Mouse (Mus musculus): ENCODE measurements at regions not wholly inside any gene's neighbourhood (a gene's known extent, or its start where the extent isn't known, plus 50 kb on each side); places are given as distances from the start of the nearest gene placed in this dataset.

- Histone ChIP-seq H3K9ac (no peak overlapping the region), H3K4me3 (no peak overlapping the region), H3K36me3 (no peaks in the 10 kb centered on the region), H3K9me3 (no peaks in the 10 kb centered on the region), H3K4me2 (no peak overlapping the region), H3K4me1 (peaks cover 56% of the 10 kb centered on the region), H3K27me3 (no peaks in the 10 kb centered on the region), H3K27ac (no peak overlapping the region)
- ATAC-seq (ENCODE audit: insufficient number of reproducible peaks, insufficient read depth, low FRiP score, low TSS enrichment, low read depth) = no peak
- WGBS = 51% methylated on average over 13 of the region's 13 CpGs
Observed at GRCm38 (mm10) chr5:53381492-53382199, 84.3 kb upstream of the Rbpj start.

GRCm38 (mm10) chr5:53384026-53384425 is 81.9 kb upstream of the Rbpj start:
- 91% methylated on average over 7 of the region's 7 CpGs for WGBS
- H3K36me3 ChIP-seq = no peaks in the 10 kb centered on the region
- H3K4me3 ChIP-seq = no peak overlapping the region
- H3K4me2 ChIP-seq = no peak overlapping the region
- no peak overlapping the region for H3K9ac ChIP-seq
- H3K27ac ChIP-seq = no peak overlapping the region
- peaks cover 32% of the 10 kb centered on the region for H3K4me1 ChIP-seq
- no peak for ATAC-seq (ENCODE audit: insufficient number of reproducible peaks, insufficient read depth, low FRiP score, low TSS enrichment, low read depth)
- no peaks in the 10 kb centered on the region for H3K27me3 ChIP-seq
- H3K9me3 ChIP-seq = no peaks in the 10 kb centered on the region

- Histone ChIP-seq H3K27ac (no peak overlapping the region), H3K4me1 (peaks cover 16% of the 10 kb centered on the region), H3K36me3 (no peaks in the 10 kb centered on the region), H3K4me3 (no peak overlapping the region), H3K27me3 (no peaks in the 10 kb centered on the region), H3K4me2 (no peak overlapping the region), H3K9ac (no peak overlapping the region), H3K9me3 (no peaks in the 10 kb centered on the region)
- WGBS = 89% methylated on average over 3 of the region's 3 CpGs
- no peak for ATAC-seq (ENCODE audit: insufficient number of reproducible peaks, insufficient read depth, low FRiP score, low TSS enrichment, low read depth)
Observed at GRCm38 (mm10) chr5:53385513-53386148, 80.3 kb upstream of the Rbpj start.

- no peak overlapping the region for H3K27ac ChIP-seq
- no peak overlapping the region for H3K4me2 ChIP-seq
- no peaks in the 10 kb centered on the region for H3K9me3 ChIP-seq
- H3K36me3 ChIP-seq = no peaks in the 10 kb centered on the region
- no peak overlapping the region for H3K9ac ChIP-seq
- no peak overlapping the region for H3K4me3 ChIP-seq
- no peak for ATAC-seq (ENCODE audit: insufficient number of reproducible peaks, insufficient read depth, low FRiP score, low TSS enrichment, low read depth)
- H3K4me1 ChIP-seq = no peaks in the 10 kb centered on the region
- 84% methylated on average over 2 of the region's 2 CpGs for WGBS
- H3K27me3 ChIP-seq = no peaks in the 10 kb centered on the region
Observed at GRCm38 (mm10) chr5:53393571-53393970, 72.4 kb upstream of the Rbpj start.

GRCm38 (mm10) chr5:53394560-53394959 is 71.4 kb upstream of the Rbpj start:
- 86% methylated on average over 3 of the region's 3 CpGs for WGBS

GRCm38 (mm10) chr5:53398428-53399058 is 67.4 kb upstream of the Rbpj start:
- H3K4me2 ChIP-seq = no peak overlapping the region
- no peaks in the 10 kb centered on the region; the same call in 1 of the 2 replicates for H3K4me1 ChIP-seq
- no peak overlapping the region for H3K9ac ChIP-seq
- no peaks in the 10 kb centered on the region for H3K36me3 ChIP-seq
- no peak overlapping the region for H3K27ac ChIP-seq
- no peak overlapping the region for H3K4me3 ChIP-seq
- ATAC-seq (ENCODE audit: insufficient number of reproducible peaks, insufficient read depth, low FRiP score, low TSS enrichment, low read depth) = no peak
- H3K9me3 ChIP-seq = no peaks in the 10 kb centered on the region
- H3K27me3 ChIP-seq = no peaks in the 10 kb centered on the region
- WGBS = 82% methylated on average over 8 of the region's 8 CpGs

More at GRCm38 (mm10) chr5:53394560-53394959, 71.4 kb upstream of the Rbpj start:
- no peak overlapping the region for H3K4me2 ChIP-seq
- H3K9ac ChIP-seq = no peak overlapping the region
- no peaks in the 10 kb centered on the region for H3K9me3 ChIP-seq
- H3K4me3 ChIP-seq = no peak overlapping the region
- H3K27ac ChIP-seq = no peak overlapping the region
- no peaks in the 10 kb centered on the region for H3K27me3 ChIP-seq
- no peak for ATAC-seq (ENCODE audit: insufficient number of reproducible peaks, insufficient read depth, low FRiP score, low TSS enrichment, low read depth)
- no peaks in the 10 kb centered on the region for H3K36me3 ChIP-seq
- no peaks in the 10 kb centered on the region; the same call in 1 of the 2 replicates for H3K4me1 ChIP-seq

- H3K4me3 ChIP-seq = no peak overlapping the region
- no peaks in the 10 kb centered on the region for H3K36me3 ChIP-seq
- H3K4me1 ChIP-seq = no peaks in the 10 kb centered on the region; the same call in 1 of the 2 replicates
- no peak for ATAC-seq (ENCODE audit: insufficient number of reproducible peaks, insufficient read depth, low FRiP score, low TSS enrichment, low read depth)
- WGBS = 79% methylated on average over 4 of the region's 4 CpGs
- no peak overlapping the region for H3K27ac ChIP-seq
- H3K27me3 ChIP-seq = no peaks in the 10 kb centered on the region
- no peak overlapping the region for H3K9ac ChIP-seq
- H3K4me2 ChIP-seq = no peak overlapping the region
- H3K9me3 ChIP-seq = no peaks in the 10 kb centered on the region
Observed at GRCm38 (mm10) chr5:53401093-53401492, 64.9 kb upstream of the Rbpj start.

GRCm38 (mm10) chr5:53402022-53402421 is 63.9 kb upstream of the Rbpj start:
- Histone ChIP-seq H3K4me2 (no peak overlapping the region), H3K36me3 (no peaks in the 10 kb centered on the region), H3K27me3 (no peaks in the 10 kb centered on the region), H3K27ac (no peak overlapping the region), H3K9me3 (no peaks in the 10 kb centered on the region), H3K4me1 (no peaks in the 10 kb centered on the region; the same call in 1 of the 2 replicates), H3K4me3 (no peak overlapping the region), H3K9ac (no peak overlapping the region)
- ATAC-seq (ENCODE audit: insufficient number of reproducible peaks, insufficient read depth, low FRiP score, low TSS enrichment, low read depth) = no peak
- WGBS = 89% methylated on average over 4 of the region's 4 CpGs

GRCm38 (mm10) chr5:53402619-53403151 is 63.3 kb upstream of the Rbpj start:
- no peak overlapping the region for H3K27ac ChIP-seq
- no peak overlapping the region for H3K4me3 ChIP-seq
- H3K4me1 ChIP-seq = no peaks in the 10 kb centered on the region; the same call in 1 of the 2 replicates
- H3K9ac ChIP-seq = no peak overlapping the region
- H3K4me2 ChIP-seq = no peak overlapping the region
- WGBS = 86% methylated on average over 9 of the region's 9 CpGs
- H3K9me3 ChIP-seq = no peaks in the 10 kb centered on the region
- H3K27me3 ChIP-seq = no peaks in the 10 kb centered on the region
- H3K36me3 ChIP-seq = no peaks in the 10 kb centered on the region
- ATAC-seq (ENCODE audit: insufficient number of reproducible peaks, insufficient read depth, low FRiP score, low TSS enrichment, low read depth) = no peak

GRCm38 (mm10) chr5:53405929-53406328 is 60.0 kb upstream of the Rbpj start:
- H3K9me3 ChIP-seq = no peaks in the 10 kb centered on the region
- no peak overlapping the region for H3K4me3 ChIP-seq
- ATAC-seq (ENCODE audit: insufficient number of reproducible peaks, insufficient read depth, low FRiP score, low TSS enrichment, low read depth) = no peak
- H3K27me3 ChIP-seq = no peaks in the 10 kb centered on the region
- 75% methylated on average over 5 of the region's 5 CpGs for WGBS
- H3K36me3 ChIP-seq = no peaks in the 10 kb centered on the region
- no peak overlapping the region for H3K9ac ChIP-seq
- H3K4me1 ChIP-seq = no peaks in the 10 kb centered on the region
- H3K27ac ChIP-seq = no peak overlapping the region
- no peak overlapping the region for H3K4me2 ChIP-seq

GRCm38 (mm10) chr5:53407646-53408045 is 58.3 kb upstream of the Rbpj start:
- 63% methylated on average over 2 of the region's 2 CpGs for WGBS
- no peaks in the 10 kb centered on the region for H3K36me3 ChIP-seq
- H3K4me1 ChIP-seq = no peaks in the 10 kb centered on the region
- no peak overlapping the region for H3K4me2 ChIP-seq
- no peaks in the 10 kb centered on the region for H3K9me3 ChIP-seq
- H3K9ac ChIP-seq = no peak overlapping the region
- H3K4me3 ChIP-seq = no peak overlapping the region
- no peak for ATAC-seq (ENCODE audit: insufficient number of reproducible peaks, insufficient read depth, low FRiP score, low TSS enrichment, low read depth)
- H3K27ac ChIP-seq = no peak overlapping the region
- H3K27me3 ChIP-seq = no peaks in the 10 kb centered on the region

- Histone ChIP-seq H3K4me1 (no peaks in the 10 kb centered on the region), H3K4me2 (no peak overlapping the region), H3K27ac (no peak overlapping the region), H3K9ac (no peak overlapping the region), H3K4me3 (no peak overlapping the region), H3K9me3 (no peaks in the 10 kb centered on the region), H3K27me3 (no peaks in the 10 kb centered on the region), H3K36me3 (no peaks in the 10 kb centered on the region)
- WGBS = 89% methylated on average over 2 of the region's 2 CpGs
- ATAC-seq (ENCODE audit: insufficient number of reproducible peaks, insufficient read depth, low FRiP score, low TSS enrichment, low read depth) = no peak
Observed at GRCm38 (mm10) chr5:53408235-53408634, 57.7 kb upstream of the Rbpj start.
